Mouse (Mus musculus): ENCODE data around the gene Schip1.

The Schip1 gene

DNA sequence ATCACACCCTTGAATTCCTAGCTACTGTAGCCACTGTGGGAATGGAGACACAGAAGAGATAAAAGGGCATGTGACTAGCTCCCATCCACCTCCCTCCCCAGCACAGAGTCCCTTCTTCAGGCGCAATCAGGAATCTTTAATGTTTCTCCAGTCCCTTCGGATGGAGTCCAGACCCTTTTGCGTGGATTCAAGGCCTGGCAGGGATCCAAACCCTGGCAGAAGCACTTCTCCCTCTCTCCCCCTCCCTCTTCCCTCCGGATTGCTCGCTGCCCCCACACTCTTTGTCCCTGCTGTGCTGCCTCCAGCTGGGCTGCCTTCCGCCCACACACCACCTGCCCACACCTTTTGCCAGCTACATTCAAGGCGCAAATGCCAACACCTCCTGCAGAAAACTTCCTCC, 511.8 kb downstream of the Schip1 start:
- DNase-seq (ENCODE audit: low read depth in 1 of 2, low spot score in 2 of 2): no peak

DNA sequence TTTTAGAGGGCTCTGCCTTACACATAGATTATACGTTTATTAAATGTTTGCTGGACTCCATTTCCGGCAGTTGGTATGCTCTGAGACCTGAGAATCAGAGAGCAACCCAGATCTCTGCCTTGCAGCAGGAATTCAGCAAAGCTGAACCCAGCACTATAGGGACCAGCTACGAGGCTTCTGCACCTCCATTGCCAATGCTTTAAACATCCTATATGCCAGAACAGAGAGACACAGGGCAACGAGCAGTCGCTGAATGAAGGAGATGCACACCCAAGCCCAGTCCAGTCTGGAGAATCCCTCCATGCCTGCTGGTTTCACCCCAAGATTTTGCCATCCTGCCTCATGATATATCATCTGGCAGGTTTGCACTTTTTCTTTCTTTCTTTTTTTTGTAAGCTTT, 512.3 kb downstream of the Schip1 start:
- no peak for DNase-seq (ENCODE audit: low read depth in 1 of 2, low spot score in 2 of 2)

DNA sequence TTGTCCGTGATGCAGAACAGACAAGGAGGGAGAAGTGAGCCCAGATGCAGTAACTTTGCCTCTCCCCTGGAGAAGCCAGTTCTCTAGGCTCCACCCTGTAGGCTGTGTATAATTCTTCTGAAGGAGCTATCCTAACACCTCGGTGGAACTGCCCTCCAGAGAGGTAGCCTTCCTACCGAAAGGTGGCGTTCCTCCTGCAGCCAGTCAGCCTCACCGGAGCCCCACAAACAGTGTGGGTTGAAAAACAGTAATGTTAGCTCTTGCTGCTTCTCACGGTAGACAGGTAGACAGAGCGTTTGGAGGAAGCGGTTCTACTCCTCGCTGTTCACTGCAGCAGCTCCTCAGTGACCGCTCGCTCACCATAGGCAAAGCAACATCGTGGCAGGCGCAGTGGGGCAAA, 517.0 kb downstream of the Schip1 start:
- DNase-seq (ENCODE audit: low read depth in 1 of 2, low spot score in 2 of 2): no peak

- DNase-seq (ENCODE audit: low read depth in 1 of 2, low spot score in 2 of 2): no peak
These were observed 517.6 kb downstream of the Schip1 start for GRCm38 (mm10) chr3:68582103-68582740.

GRCm38 (mm10) chr3:68583031-68583693, 518.6 kb downstream of the Schip1 start:
- DNase-seq (ENCODE audit: low read depth in 1 of 2, low spot score in 2 of 2): no peak

GRCm38 (mm10) chr3:68583771-68584511, 519.3 kb downstream of the Schip1 start:
- no peak for DNase-seq (ENCODE audit: low read depth in 1 of 2, low spot score in 2 of 2)

DNA sequence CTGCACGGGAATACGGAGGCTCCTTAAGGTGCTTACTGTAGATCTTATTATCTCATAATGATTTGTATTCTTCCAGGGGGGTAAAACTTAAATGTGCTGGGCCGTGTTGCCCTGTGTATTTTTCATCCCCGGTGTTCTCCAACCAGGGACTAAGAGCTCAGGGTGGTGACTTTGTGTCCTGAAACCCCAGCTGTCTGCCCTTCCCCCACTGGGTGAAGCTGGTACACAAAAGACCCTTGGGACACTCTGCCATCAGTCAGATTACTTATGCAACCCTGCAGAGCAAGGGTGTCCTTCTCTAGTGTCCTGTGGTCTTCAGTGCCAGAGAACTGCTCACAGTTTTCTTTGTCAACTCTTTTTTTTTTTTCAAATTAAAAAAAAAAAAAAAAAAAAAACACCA, 520.6 kb downstream of the Schip1 start:
- DNase-seq (ENCODE audit: low read depth in 1 of 2, low spot score in 2 of 2): no peak

DNA sequence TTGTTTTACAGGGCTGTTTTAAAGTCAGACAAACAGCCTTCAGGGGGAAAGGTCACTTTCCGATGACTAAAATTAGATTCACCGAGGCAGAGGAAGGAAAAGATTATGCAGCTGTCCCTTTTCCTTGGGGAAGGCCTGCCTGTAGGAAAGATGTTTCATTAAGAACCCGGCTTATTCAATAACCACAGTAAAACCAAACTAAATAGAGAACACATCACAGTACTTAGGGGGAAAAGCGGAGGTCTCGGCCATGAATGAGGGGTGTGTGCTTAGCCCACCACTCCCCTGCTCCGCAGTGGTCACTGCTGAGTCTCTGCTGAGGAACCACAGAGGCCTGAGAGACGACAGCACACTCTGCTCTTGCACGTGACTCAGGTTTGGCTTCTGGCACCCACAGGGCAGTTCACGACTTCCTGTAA, 522.1 kb downstream of the Schip1 start:
- DNase-seq (ENCODE audit: low read depth in 1 of 2, low spot score in 2 of 2): no peak

DNA sequence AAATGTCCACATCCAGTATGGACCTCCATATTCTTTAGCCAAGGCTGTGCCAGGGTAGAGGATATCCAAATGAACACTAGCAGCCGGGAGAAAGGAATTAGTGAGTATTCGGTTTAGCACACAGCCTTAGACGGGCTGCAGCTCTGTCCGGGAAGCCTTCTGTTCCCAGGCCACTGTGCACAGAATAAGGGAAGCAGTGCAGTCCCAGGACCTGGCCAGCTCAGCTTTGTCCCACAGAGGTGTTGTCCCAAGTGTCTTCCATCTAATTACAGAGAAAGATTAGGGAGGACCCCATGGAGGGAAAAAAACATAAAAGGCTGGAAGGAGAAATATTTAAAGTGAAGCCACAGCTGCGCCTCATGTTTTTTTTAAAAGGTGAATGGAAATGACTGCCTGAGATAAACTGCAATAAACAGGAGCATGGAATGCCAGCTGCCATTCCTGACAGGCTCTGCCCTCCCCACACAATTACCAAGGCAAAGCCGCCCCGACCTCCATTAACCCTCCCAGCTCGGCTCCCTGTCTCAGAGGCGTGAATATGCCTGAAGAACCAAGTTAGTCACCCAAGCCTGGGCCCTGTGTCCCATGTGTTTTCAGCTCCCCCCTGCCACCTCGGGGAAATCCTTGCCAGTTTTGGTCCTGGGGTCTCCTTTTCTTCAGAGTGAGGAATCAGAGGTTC, 523.1 kb downstream of the Schip1 start:
- no peak for DNase-seq (ENCODE audit: low read depth in 1 of 2, low spot score in 2 of 2)

GRCm38 (mm10) chr3:68589220-68589840, 524.7 kb downstream of the Schip1 start:
- no peak for DNase-seq (ENCODE audit: low read depth in 1 of 2, low spot score in 2 of 2)

DNA sequence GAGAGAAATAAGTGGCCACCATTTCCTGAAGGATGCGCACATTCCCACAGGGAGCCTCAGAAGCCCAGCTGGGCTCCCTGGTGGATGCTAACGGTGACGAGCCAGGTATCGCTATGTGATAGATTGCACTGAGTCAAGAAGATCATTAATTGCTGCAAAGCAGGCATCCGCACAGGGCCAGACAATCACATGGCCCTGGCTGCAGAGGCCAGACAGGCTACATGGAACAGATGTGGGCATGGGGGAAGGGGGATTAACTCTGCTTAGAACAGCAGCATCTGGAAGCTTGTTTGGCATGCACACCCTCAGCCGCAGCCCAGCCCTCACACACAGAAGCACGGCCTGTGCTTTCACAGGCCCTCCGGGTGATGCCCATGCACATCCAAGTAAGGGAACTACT, 525.8 kb downstream of the Schip1 start:
- DNase-seq (ENCODE audit: low read depth in 1 of 2, low spot score in 2 of 2): no peak

DNA sequence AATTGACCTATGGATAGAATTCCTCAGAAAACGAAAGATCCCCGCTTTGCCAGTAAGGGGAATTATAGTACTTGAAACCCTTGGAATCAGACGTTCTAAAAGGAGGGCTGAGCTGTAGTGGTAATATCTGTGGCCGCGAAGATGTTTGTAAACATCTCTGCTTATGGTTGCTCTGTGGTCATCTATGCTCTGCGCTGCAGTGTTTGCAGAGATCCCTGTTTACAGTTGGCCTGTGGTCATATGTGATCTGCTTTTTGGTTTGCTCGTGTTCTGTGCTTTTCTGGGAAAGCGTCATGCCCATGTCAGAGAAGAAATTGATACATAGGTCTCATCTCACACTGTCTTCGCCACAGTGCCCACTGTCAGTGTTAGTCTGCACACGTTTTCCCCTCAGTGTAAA, 528.0 kb downstream of the Schip1 start:
- DNase-seq (ENCODE audit: low read depth in 1 of 2, low spot score in 2 of 2): no peak

GRCm38 (mm10) chr3:68593073-68593867, 528.7 kb downstream of the Schip1 start:
- DNase-seq (ENCODE audit: low read depth in 1 of 2, low spot score in 2 of 2): no peak

DNA sequence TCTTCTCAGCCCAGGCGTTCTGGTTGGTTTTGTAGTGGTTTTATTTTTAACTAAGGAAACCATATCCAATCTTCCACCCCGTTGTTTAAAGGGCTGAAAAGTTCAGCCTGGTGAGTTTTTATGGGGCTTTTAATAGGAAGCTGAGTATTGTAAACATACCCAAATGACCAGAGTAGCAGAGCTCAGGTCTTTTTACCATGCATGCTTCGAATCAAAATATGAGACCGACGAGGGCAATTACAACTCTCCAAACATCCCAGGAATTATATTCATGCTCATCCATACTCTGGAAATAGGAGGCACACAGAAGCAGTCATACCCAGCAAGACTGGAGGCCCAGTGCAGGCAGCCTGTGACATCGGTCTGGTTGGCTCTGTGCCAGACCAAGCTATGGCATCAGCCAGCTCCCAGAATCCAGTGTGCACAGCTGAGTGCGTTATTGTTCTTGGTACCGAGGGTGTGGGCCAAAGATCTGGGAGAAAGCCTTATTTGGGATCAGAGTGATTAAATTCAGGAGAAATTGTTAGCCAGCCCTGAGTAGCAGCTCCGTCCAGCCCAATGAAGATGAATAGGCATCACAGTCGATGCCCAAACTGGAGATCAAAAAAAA, 530.8 kb downstream of the Schip1 start:
- DNase-seq (ENCODE audit: low read depth in 1 of 2, low spot score in 2 of 2): no peak

DNA sequence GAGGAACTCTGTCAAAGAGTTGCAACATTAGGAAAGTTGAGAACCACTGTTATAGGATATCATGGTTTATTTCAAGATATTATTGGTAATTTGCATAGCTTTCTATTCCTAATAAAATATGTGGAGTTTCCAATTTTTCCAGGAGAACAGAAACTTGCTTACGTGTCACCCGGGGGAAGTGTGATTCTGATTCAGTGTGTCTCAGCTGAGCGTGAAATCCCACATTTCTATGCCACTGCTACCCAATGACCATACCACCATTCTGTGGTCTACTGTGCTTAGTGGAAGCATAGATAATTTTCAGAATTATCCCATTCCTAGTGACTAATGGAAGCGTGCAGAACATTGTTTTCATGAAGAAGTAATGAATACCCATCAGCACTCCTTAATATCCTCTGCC, 532.3 kb downstream of the Schip1 start:
- no peak for DNase-seq (ENCODE audit: low read depth in 1 of 2, low spot score in 2 of 2)

- DNase-seq (ENCODE audit: low read depth in 1 of 2, low spot score in 2 of 2): no peak
These were observed 538.3 kb downstream of the Schip1 start for GRCm38 (mm10) chr3:68602891-68603290.

- no peak for DNase-seq (ENCODE audit: low read depth in 1 of 2, low spot score in 2 of 2)
These were observed 539.9 kb downstream of the Schip1 start for GRCm38 (mm10) chr3:68604467-68604866.

GRCm38 (mm10) chr3:68604962-68605361, 540.4 kb downstream of the Schip1 start:
- DNase-seq (ENCODE audit: low read depth in 1 of 2, low spot score in 2 of 2): no peak

- no peak for DNase-seq (ENCODE audit: low read depth in 1 of 2, low spot score in 2 of 2)
These were observed 541.5 kb downstream of the Schip1 start for GRCm38 (mm10) chr3:68605942-68606603.

DNA sequence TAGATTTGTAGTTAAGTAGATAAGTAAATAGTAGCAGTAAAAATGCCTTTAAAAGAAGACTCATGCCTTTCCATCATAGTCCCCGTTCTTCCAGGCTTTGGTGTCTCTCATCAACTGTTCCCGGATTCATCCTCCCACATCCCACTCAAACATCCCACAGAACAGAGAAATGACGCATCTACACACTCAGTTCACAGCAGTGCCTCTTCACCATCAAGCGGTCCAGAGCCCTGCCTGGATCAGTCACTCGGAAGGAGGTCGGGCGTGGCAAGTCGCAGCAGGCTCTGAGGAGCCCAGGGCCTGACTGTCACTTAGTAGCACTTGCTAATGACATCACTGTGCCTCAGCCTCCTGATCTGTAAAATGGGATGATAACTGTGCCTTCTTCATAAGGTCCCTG, 542.1 kb downstream of the Schip1 start:
- DNase-seq (ENCODE audit: low read depth in 1 of 2, low spot score in 2 of 2): no peak
